Mouse (Mus musculus) midbrain, embryonic 14.5 days (tissue): Measurements from ENCODE around the gene Stk11. TPM values are rescaled to one million over a fixed set of nuclear protein-coding genes. Genes with fewer than 3 reads are reported as not detected.

Experiments used
- ATAC-seq: fragments of 200-750 bp; cut with Nextera tagmentation; 2 replicates; pipeline ENCODE4 v1.8.0; 2017; ENCODE audit warnings: moderate number of reproducible peaks, moderate library complexity; ENCODE audit not compliant: low FRiP score, low TSS enrichment
- DNase-seq: peaks from one replicate; pipeline ENCODE4 v3.0.0-alpha.2; 2015
- H3K27ac ChIP-seq: fragments of 300-500 bp; sonication (generic); replicated peaks from 2 replicates; pipeline ENCODE4 v1.5.1; 2014; ENCODE audit warnings: mild to moderate bottlenecking, low read depth, low read length, moderate library complexity
- H3K27me3 ChIP-seq: fragments of 300-500 bp; sonication (generic); 2 replicates; pipeline ENCODE4 v1.6.1; 2014; ENCODE audit warnings: low read length, control low read depth, mixed read lengths; ENCODE audit not compliant: control insufficient read depth, insufficient read depth
- H3K36me3 ChIP-seq: fragments of 300-500 bp; sonication (generic); 2 replicates; pipeline ENCODE4 v1.6.1; 2014; ENCODE audit warnings: low read length, control low read depth; ENCODE audit not compliant: control insufficient read depth, insufficient read depth
- H3K4me1 ChIP-seq: fragments of 300-500 bp; sonication (generic); 2 replicates; pipeline ENCODE4 v1.6.1; 2014; ENCODE audit warnings: mild to moderate bottlenecking, antibody characterized with exemption, low read length, control low read depth; ENCODE audit not compliant: control insufficient read depth, insufficient read depth
- H3K4me2 ChIP-seq: fragments of 300-500 bp; sonication (generic); 2 replicates; pipeline ENCODE4 v1.6.1; 2014; ENCODE audit warnings: mild to moderate bottlenecking, low read length, moderate library complexity
- H3K4me3 ChIP-seq: fragments of 300-500 bp; sonication (generic); replicated peaks from 2 replicates; pipeline ENCODE4 v1.5.1; 2014; ENCODE audit warnings: low read depth, low read length
- H3K9ac ChIP-seq: fragments of 300-500 bp; sonication (generic); replicated peaks from 2 replicates; pipeline ENCODE4 v1.6.1; 2014; ENCODE audit warnings: mild to moderate bottlenecking, low read length, moderate library complexity
- H3K9me3 ChIP-seq: fragments of 300-500 bp; sonication (generic); 2 replicates; pipeline ENCODE4 v1.6.1; 2016; ENCODE audit warnings: low read length, control low read depth, mixed read lengths; ENCODE audit not compliant: control insufficient read depth
- WGBS: fragments of 180-500 bp; shearing (Covaris S2); extraction: QIAGEN DNeasy Blood & Tissue Kit; methylation state at CpG from one replicate; pipeline ENCODE4 v1.1.7; 2014; 5-methylcytosine and 5-hydroxymethylcytosine counted together
- polyA plus RNA-seq: library from polyadenylated mRNA; unstranded; fragments of >200 nt; fragmentation: Nextera tagmentation; extraction: Ambion mirVana; gene quantifications from 2 replicates; pipeline ENCODE4 v1.2.1, GENCODE M21; 2014

Gene Stk11
- polyA plus RNA-seq, 1 experiment from 2014 or later, result 26.5 TPM

DNA sequence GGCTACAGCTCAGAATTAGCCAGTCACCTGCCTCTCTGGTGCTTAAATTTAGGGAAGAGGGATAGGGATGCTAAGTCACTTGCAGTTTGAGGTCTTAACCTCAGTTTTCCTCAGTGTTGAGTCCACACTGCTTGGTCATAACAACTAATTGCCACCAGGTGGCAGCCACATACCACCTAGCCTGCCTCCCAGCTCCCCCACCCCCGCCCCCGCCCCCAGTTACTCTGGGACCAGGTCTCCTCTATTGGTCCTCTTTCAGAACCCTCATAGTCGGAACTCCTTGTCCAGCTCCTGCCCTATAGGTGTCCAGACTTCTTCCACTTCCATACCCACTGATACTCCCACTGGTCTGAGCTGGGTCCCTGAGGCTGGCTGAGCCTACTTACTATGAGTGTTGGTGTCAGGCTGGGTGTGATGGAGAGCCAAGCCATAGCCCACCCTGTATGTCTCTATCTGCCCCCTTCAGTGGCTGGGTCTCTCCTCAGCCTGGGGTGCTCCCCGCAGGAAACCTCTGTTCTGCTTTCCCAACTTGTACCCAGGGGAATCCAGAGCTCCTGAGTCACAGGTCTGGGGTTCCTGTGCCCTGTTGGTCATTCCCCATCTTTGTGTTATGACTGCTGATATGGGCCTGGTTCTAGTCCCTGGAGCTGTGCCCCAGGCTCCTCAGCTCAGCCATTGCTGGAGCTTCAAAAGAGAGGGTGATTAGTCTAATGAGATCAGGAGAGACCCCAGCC, 60.1 kb downstream of the Stk11 start:
- ATAC-seq, result 0 out of 2 replicates have a peak, but pooled peaks have one; percentile 9
- H3K4me3 ChIP-seq, result no peak overlapping the region

DNA sequence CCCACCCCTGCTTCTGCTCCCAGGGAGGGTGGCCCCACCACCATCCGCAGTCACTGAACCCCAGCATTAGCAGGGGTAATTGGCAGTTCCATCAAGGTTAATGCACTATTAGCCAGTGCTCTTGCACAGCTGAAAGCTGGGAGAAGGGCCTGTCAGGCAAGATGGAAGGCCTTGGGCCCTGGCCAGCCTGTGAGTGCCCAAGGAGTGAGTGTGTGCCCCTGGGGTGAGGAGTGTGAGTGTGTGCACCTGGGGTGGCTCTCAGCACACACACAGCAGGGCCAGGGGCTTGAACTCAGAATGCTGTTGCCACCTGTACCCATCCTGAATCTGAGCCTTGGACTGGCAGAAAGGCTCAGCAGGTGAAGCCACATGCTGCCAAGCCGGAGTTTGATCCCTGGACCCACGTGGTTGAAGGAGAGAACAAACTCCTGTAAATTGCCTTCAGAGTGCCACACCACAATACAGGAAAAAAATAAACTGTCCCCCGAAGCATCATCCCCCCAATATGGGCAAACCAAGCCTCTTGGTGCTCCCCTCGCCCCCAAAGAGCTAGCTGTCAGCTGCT, 60.7 kb downstream of the Stk11 start:
- Histone ChIP-seq H3K27me3 (no peaks in the 10 kb centered on the region), H3K4me3 (no peak overlapping the region), H3K36me3 (peaks cover 14% of the 10 kb centered on the region), H3K9ac (peak overlapping the region; percentile 20; the same call in 1 of the 2 replicates), H3K27ac (no peak overlapping the region), H3K4me2 (no peak overlapping the region), H3K4me1 (peaks cover 26% of the 10 kb centered on the region), H3K9me3 (no peaks in the 10 kb centered on the region)
- DNase-seq (no peak), ATAC-seq (no peak)
- WGBS, result 61% methylated on average over 5 of the region's 5 CpGs

More for the DNA sequence above, 60.1 kb downstream of the Stk11 start:
- Histone ChIP-seq H3K4me1 (peaks cover 19% of the 10 kb centered on the region), H3K27me3 (no peaks in the 10 kb centered on the region), H3K9ac (0 out of 2 replicates have a peak overlapping the region, but pooled peaks have one; percentile 20), H3K9me3 (no peaks in the 10 kb centered on the region), H3K4me2 (no peak overlapping the region), H3K36me3 (peaks cover 20% of the 10 kb centered on the region), H3K27ac (no peak overlapping the region)
- 15% methylated on average over 4 of the region's 4 CpGs for WGBS
- DNase-seq, result peak; percentile 83

GRCm38 (mm10) chr10:80177441-80178279, 62.1 kb downstream of the Stk11 start:
- no peak overlapping the region for H3K4me3 ChIP-seq
- WGBS, result 27% methylated on average over 7 of the region's 7 CpGs
- H3K9me3 ChIP-seq, result no peaks in the 10 kb centered on the region
- H3K27ac ChIP-seq, result peak overlapping the region; percentile 45; the same call in 1 of the 2 replicates
- H3K9ac ChIP-seq, result no peak overlapping the region
- no peaks in the 10 kb centered on the region for H3K27me3 ChIP-seq
- peaks cover 5% of the 10 kb centered on the region; the same call in 1 of the 2 replicates for H3K36me3 ChIP-seq
- peaks cover 30% of the 10 kb centered on the region for H3K4me1 ChIP-seq
- no peak overlapping the region for H3K4me2 ChIP-seq
- ATAC-seq, result no peak
- DNase-seq, result no peak

DNA sequence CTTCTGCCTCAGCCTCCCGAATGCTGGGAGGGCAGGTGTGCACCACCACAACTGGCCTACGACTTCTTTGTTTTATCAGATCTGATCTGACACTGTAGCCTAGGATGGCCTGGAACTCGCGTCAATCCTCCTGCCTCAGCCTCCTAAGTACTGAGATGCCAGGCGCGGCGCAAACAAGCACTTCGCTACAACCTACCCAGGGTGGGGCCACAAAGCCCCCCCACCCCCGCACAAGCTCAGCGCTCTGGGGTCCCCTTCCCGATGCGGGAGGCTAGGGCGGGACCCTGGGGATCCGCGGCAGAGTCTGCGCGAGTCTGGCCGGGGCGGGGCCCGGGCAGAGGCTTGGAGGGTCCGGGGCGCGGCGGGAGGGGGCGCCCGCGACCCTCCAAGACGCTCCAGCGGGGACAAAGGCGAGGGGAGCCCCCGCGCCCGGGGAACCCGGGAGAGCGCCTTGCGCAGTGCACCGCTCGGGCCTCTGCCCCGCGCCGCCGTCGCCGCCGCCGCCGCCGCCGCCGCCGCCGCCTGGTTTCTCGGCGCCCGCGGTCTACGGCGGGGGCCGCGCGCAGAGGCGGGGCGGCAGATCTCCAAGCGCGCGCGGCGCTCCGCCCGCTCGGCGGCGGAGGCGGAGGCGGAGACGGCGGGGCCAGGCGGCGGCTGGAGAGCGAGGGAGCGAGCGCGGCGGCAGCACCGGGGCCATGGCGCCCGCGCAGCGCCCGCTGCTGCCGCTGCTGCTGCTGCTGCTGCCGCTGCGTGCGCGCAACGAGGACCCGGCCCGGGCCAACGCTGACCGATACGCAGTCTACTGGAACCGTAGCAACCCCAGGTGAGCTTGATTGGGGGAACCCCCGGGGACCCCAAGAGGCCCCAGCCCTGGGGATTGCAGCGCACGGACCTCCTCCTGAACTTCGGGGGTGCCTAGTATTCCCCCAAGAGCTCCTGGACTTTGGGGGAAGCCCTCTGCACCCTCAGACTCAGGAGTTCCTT, 63.8 kb downstream of the Stk11 start, which contains the start of gene Efna2:
Efna2 (plus strand) TSS at position 415 of the 984 bp plus-strand sequence.
- WGBS, result under 1% methylated on average over 102 of the region's 106 CpGs
- DNase-seq (peak; percentile 90), ATAC-seq (peak; percentile 78)
- peak within 1 kb of the TSS; percentile 88 for H3K27ac ChIP-seq
- no peaks in the 10 kb centered on the region for H3K9me3 ChIP-seq
- peak within 1 kb of the TSS; percentile 98 for H3K9ac ChIP-seq
- peaks cover 13% of the 10 kb centered on the region for H3K36me3 ChIP-seq
- H3K4me1 ChIP-seq, result peaks cover 30% of the 10 kb centered on the region
- H3K4me3 ChIP-seq, result peak within 1 kb of the TSS; percentile 75
- no peaks in the 10 kb centered on the region for H3K27me3 ChIP-seq
- peak within 1 kb of the TSS; percentile 68 for H3K4me2 ChIP-seq

Other genes with a start within 250 kb of the Stk11 start
- 14.9 and 16.7 TPM in 2 replicates for gene Prtn3, start 241.3 kb upstream of the Stk11 start, polyA plus RNA-seq
- gene Plppr3, start 241.2 kb upstream of the Stk11 start, polyA plus RNA-seq, result 342 and 375 TPM in 2 replicates
- gene Elane, start 229.6 kb upstream of the Stk11 start, polyA plus RNA-seq, result not detected in 2 replicates
- not detected in 2 replicates for gene Cfd, start 224.9 kb upstream of the Stk11 start, polyA plus RNA-seq
- 57.2 and 58.8 TPM in 2 replicates for gene Med16, start 206.9 kb upstream of the Stk11 start, polyA plus RNA-seq
- gene Gm26602, start 204.9 kb upstream of the Stk11 start, polyA plus RNA-seq, result 3.5 and 8.6 TPM in 2 replicates
- 2.4 and 2.9 TPM in 2 replicates for gene Kiss1r, start 198.8 kb upstream of the Stk11 start, polyA plus RNA-seq
- gene R3hdm4, start 194.6 kb upstream of the Stk11 start, polyA plus RNA-seq, result 220 and 229 TPM in 2 replicates
- gene Arid3a, start 188.8 kb upstream of the Stk11 start, polyA plus RNA-seq, result 2.4 and 4.0 TPM in 2 replicates
- 89.6 and 117 TPM in 2 replicates for gene Wdr18, start 155.7 kb upstream of the Stk11 start, polyA plus RNA-seq
- gene Grin3b, start 145.1 kb upstream of the Stk11 start, polyA plus RNA-seq, result 0.39 and 0.53 TPM in 2 replicates
- 20.7 and 28.4 TPM in 2 replicates for gene Tmem259, start 131.5 kb upstream of the Stk11 start, polyA plus RNA-seq
- 10.9 and 35.0 TPM in 2 replicates for gene Cnn2, start 127.2 kb upstream of the Stk11 start, polyA plus RNA-seq
- gene Abca7, start 119.3 kb upstream of the Stk11 start, polyA plus RNA-seq, result 3.7 and 4.1 TPM in 2 replicates
- gene Arhgap45, start 99.2 kb upstream of the Stk11 start, polyA plus RNA-seq, result 0.39 and 1.4 TPM in 2 replicates
- 157 and 167 TPM in 2 replicates for gene Polr2e, start 76.0 kb upstream of the Stk11 start, polyA plus RNA-seq
- gene Gpx4, start 68.6 kb upstream of the Stk11 start, polyA plus RNA-seq, result 508 and 543 TPM in 2 replicates
- 13.2 and 13.3 TPM in 2 replicates for gene Sbno2, start 10.2 kb upstream of the Stk11 start, polyA plus RNA-seq
- gene Atp5d, start 22.8 kb downstream of the Stk11 start, polyA plus RNA-seq, result 407 and 480 TPM in 2 replicates
- gene Cbarp, start 25.0 kb downstream of the Stk11 start, polyA plus RNA-seq, result 78.9 and 101 TPM in 2 replicates
- gene Midn, start 32.5 kb downstream of the Stk11 start, polyA plus RNA-seq, result 62.6 and 65.6 TPM in 2 replicates
- gene Cirbp, start 50.2 kb downstream of the Stk11 start, polyA plus RNA-seq, result 295 and 421 TPM in 2 replicates
- gene 1600002K03Rik, start 57.1 kb downstream of the Stk11 start, polyA plus RNA-seq, result 5.7 and 9.9 TPM in 2 replicates
- 41.9 and 50.1 TPM in 2 replicates for gene Efna2, start 63.7 kb downstream of the Stk11 start, polyA plus RNA-seq
- 51.5 and 65.4 TPM in 2 replicates for gene Mum1, start 110.6 kb downstream of the Stk11 start, polyA plus RNA-seq
- gene Ndufs7, start 133.3 kb downstream of the Stk11 start, polyA plus RNA-seq, result 274 and 323 TPM in 2 replicates
- 15.1 and 16.7 TPM in 2 replicates for gene Gamt, start 145.2 kb downstream of the Stk11 start, polyA plus RNA-seq
- gene Dazap1, start 145.7 kb downstream of the Stk11 start, polyA plus RNA-seq, result 42.5 and 49.3 TPM in 2 replicates
- 622 and 707 TPM in 2 replicates for gene Rps15, start 176.7 kb downstream of the Stk11 start, polyA plus RNA-seq
- gene Apc2, start 180.2 kb downstream of the Stk11 start, polyA plus RNA-seq, result 241 and 259 TPM in 2 replicates
- 20.4 and 21.6 TPM in 2 replicates for gene 2310011J03Rik, start 204.7 kb downstream of the Stk11 start, polyA plus RNA-seq
- gene Pcsk4, start 213.7 kb downstream of the Stk11 start, polyA plus RNA-seq, result 2.5 and 3.5 TPM in 2 replicates
- 5.3 and 7.3 TPM in 2 replicates for gene Reep6, start 214.2 kb downstream of the Stk11 start, polyA plus RNA-seq
- gene Adamtsl5, start 232.6 kb downstream of the Stk11 start, polyA plus RNA-seq, result 0.26 TPM in 1 of 2 replicates, not detected in the other
- 2.9 and 3.2 TPM in 2 replicates for gene Plk5, start 240.7 kb downstream of the Stk11 start, polyA plus RNA-seq